Mouse (Mus musculus) kidney, postnatal 36 days (tissue): ENCODE measurements around the gene Dedd.
"Not testable (repeated sequence)": the region's sequence is repeated elsewhere in the genome, so short reads cannot be mapped to it uniquely, and the experiment has no call there.

Experiments
- DNase-seq, 2 experiments: peaks; one replicate each; pipeline ENCODE4 v3.0.0; 2021 to 2022; ENCODE audit warnings: mixed read lengths in 2 of 2

Dedd gene

DNA sequence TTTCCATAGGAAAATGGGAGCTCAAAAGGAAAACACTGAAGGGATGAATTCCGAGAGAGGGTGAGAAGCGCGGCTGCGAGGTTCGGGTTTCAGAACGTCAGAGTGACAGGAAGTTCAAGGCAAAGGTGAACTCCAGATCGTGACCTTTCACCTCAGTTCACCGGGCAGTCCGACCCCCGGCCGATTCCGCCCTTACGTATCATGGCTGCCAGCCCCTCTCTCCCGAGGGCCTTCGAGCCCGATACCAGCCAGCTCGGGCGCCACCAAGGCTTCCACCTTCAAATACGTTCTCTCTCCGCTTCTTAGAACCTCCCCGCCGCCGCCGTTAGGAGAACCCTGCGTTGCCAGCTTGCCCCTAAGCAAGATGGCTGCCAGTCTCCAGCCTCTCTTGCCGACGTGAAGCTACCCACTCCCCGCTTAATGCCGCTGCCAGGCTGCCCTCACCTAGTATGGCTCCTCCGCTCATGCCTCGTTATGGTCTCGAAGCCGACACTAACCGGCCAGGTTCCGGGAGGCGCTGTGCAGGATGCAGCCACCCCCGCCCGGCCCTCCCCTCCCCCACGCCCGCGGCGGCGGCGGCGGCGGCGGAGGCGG, at the start of gene Dedd:
Gene Dedd (plus strand): TSS at position 307 of the 594 bp plus-strand sequence.
- DNase-seq = peak; percentile 90 to 95

DNA sequence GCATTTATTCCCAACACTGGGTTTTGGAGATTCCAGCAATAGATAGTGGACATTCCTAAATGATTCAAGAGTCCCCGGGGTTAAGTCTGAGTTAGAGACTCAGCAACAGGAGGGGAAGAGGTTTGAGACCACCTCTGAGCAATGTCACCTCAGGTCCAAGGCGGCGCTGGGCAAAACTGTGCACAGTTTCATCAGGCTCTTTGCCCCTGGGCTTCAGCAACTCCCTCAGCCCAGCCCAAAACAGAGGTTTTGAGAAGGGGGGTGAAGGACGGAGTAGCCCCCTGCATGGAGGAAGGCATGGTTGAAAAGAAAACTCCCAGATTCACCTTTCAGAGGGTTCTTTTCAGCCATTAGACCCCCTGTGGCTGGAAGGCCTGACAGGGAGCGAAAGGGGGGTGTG, 49.2 kb upstream of the Dedd start:
- no peak for DNase-seq

GRCm38 (mm10) chr1:171280250-171280915, 48.6 kb upstream of the Dedd start:
- peak; percentile 54 to 64 for DNase-seq

DNA sequence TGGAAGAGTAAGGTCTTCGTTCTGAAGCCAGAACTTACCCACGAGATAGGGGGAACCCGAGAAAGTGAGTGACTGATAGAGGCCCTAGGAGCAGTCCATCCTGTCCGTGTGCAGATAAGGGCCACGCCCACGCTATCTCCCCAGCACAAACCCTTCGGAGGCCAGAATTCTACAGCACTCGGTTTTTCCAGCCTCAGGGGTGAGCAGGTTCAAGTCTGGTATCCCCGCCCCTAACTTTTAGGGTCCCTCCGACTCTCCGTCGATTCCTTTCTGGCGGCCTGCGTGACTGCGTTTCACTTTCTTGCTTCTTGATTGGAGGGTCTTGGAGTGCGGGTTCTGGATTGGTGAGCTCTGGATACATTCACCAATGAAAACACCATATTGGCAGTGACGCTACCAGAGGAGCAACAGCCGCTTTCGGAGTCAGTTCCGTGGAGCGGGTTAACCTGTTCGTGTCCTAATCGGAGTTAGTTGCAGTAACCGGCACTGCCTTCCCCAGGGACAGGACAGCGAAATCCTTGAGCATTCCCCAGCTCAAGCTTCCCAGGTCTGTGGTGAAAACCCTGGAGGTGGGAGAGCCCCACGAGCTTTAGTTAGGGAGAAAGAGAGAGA, 47.9 kb upstream of the Dedd start, which contains the start of gene Ppox:
Gene Ppox (minus strand): TSS at position 271 of the 612 bp plus-strand sequence.
- DNase-seq = peak; percentile 90 to 98

- peak; percentile 85 to 91 for DNase-seq
These were observed 47.4 kb upstream of the Dedd start for GRCm38 (mm10) chr1:171281528-171281923.

GRCm38 (mm10) chr1:171282086-171282805, 46.7 kb upstream of the Dedd start:
- no peak for DNase-seq

- DNase-seq = no peak
These were observed 45.5 kb upstream of the Dedd start for GRCm38 (mm10) chr1:171283188-171284160.

DNA sequence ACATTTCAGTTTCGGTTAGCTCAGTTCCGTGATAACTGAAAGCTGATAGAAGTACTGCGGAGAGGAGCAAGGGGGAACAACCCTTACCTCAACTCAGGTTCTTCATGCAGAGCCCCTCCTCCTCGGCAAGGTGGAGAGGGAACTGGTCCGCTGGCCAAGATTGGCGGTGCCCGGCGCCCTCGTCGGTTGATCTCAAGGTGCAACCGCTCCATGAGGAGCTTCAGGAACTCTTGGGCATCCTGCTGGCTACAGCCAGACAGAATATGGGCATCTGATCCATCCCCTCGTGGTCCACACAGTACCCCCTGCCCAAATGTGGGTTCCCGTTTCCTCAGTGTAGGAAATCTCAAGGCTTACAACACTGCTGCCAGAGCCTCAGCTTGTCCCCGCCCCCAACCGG, 44.5 kb upstream of the Dedd start:
- no peak for DNase-seq

GRCm38 (mm10) chr1:171285096-171285892, 43.7 kb upstream of the Dedd start:
- no peak for DNase-seq

- DNase-seq = no peak
These were observed 42.4 kb upstream of the Dedd start for GRCm38 (mm10) chr1:171286517-171286916.

GRCm38 (mm10) chr1:171287136-171288081, 41.5 kb upstream of the Dedd start, which contains the start of gene Usp21:
TSS of gene Usp21 (minus strand) at chr1:171287991.
- DNase-seq = peak; percentile 96 to 97

- no peak for DNase-seq
These were observed 40.6 kb upstream of the Dedd start for GRCm38 (mm10) chr1:171288328-171288727.

DNA sequence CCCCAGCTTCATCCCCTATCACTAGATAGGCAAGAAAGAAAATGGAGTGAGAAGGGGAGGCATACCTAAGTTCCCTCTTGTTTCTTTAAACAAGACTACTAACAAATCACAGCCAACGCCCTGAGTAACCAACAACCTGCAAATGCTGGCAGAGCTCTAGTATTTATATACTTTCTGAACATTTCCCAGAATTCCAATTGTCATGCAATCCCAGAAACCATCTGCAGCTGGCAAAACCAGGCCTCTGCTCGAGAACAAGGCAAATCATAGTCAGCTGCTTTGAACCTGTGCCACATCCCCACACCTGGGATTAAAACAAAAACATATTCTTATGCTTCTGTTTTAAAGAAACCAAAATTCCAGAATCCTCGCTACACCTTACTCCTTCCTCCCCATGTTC, 35.6 kb upstream of the Dedd start:
- DNase-seq = no peak

DNA sequence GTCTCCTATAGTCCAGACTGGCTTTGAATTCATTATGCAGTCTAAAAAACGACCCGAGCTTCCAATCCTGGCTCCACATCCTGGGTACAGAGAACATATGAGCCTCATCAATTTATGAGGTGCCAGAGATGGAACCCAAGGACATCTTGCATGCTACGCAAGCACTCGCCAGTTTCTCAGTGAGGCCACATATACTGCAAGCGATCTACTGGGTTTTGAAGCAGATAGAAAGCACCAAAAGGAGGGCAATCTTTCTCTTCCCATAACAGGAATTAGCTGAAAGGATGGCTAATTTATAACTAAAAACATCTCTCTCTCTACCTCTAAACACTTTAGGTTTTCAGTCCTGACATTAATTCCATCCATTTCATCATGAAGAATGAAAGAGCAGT, 35.0 kb upstream of the Dedd start:
- no peak for DNase-seq

DNA sequence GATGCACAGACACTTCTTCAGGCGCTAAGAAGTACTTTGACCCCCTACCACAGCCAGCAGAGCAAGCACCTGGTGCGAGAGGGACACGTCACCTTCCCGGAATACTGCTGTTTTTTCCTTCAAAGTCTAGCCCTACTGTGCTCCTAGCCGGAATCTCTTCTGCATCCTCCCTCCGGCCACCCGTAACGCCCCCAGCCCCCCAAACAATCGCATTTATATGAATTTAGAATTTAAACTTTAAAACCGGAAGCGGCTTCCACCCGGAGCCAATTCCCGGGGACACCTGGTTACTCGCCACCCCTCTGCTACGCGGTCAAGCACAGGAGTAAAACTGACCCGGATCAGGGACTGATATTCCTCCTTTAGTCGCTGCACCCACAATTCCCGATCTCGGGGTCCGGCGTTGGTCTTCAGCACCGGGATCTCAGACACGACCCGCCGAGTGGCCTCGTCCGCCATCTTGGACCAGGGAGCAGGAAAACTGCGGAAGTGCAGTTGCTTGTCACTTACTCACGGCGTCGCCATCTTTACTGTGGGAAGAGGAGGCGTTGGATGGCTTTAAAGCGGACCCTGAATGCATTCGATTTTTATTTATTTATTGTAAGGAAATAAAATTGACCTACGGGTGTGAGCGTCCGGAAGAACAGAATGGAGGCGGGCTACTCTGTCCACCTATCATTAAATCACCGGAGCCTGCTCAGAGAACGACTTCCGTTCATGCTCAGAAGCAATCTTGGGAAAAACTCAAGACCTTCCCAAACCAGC, 34.5 kb upstream of the Dedd start, which contains the start of gene Ufc1:
Gene Ufc1 (minus strand): TSS at position 727 of the 765 bp plus-strand sequence.
- peak; percentile 87 to 91 for DNase-seq

DNA sequence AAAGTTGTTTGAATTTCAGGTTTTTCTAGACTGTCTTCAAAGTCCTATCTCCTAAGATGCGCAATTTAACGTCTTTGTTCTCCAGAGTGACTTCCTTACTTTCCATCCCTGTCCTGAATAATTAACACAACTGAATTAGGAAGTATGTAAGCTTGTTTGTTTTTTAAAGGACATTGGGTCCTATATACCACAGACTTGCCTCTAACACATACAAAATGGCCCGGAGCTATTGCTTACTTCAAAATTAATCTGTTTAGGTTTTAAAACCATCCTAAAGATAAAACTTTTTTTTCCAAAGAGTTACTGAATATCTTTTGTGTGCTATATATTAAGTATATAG, 33.9 kb upstream of the Dedd start:
- DNase-seq = no peak

DNA sequence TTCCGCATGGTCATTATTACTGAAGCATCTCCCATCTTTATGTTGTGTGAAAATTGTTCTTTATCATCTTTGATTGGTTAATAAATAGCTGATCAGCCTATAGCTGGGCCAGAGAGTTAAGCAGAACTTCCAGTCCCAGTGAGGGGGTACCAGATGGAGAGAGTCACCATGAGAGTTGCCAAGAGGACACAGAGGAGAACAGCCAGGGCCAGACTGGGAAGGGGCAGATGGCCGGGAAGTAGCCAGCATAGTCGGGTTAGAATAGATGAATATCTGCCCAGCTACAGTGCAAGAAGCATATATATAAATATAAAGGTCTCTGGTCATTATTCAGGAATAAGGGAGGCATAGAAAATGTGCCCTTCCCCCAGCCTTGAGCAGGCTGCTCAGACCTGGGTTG, 30.7 kb upstream of the Dedd start:
- DNase-seq = no peak

DNA sequence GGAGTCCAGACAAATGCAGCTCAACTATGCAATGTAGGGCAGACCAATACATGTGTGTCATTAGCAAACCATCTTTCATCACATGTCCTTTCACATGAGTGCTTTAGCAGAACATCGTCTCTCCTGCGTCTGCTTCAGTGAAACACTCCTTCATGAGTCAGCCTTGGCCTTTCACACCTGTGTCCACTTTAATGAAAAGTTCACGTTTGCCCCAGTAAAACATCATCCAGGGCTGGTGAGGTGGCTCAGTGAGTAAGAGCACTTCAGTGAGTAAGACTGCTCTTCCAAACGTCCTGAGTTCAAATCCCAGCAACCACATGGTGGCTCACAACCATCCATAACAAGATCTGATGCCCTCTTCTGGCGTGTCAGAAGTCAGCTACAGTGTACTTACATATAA, 22.8 kb upstream of the Dedd start:
- DNase-seq = not testable (repeated sequence)

DNA sequence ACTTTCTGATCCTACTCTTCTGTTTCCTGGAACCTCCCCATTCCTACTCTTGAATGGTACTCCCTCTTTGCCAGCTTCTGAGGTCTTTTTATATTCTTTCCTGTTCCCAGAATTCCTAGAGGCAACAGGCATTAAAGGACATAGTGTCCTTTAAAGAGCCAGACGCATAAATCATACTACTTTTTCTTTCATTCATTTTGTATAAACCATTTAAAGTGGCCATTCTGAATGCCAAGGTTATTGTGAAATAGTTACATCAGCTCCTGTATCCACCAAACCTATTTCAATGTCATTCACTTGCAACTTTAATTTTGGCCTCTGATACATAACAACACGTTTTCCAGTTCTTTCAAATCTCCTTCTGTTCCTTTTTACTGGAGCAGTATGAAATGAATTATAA, 19.6 kb upstream of the Dedd start:
- no peak for DNase-seq
